Mouse (Mus musculus): Measurements from ENCODE around the gene Spem1. TPM values are rescaled to one million over a fixed set of nuclear protein-coding genes. Genes with fewer than 3 reads are reported as not detected.
A peak's percentile ranks its signal among the peaks of the same experiment; 100 is the strongest.

Spem1 gene
- total and polyA plus RNA-seq, 3 experiments: not detected

GRCm38 (mm10) chr11:69846198-69846680 is 24.3 kb upstream of the Spem1 start, which contains the start of gene Plscr3:
Gene Plscr3, plus strand, starts transcription at chr11:69846376.
- in situ Hi-C loops (cut with MboI; ENCODE audit: low pct_ligation_motif_present, low pct_unique_long_range_greater_than_20kb, low sequenced_read_pairs) (no loop called here), dilution Hi-C loops (cut with MboI; ENCODE audit: extremely low pct_ligation_motif_present, extremely low pct_unique_long_range_greater_than_20kb, low sequenced_read_pairs) (no loop called here)
- Histone ChIP-seq H3K27me3 (replicated peaks) (no peaks in the 10 kb centered on the region), H3K9ac (ENCODE audit: insufficient read depth, low read depth) (peak within 1 kb of the TSS; percentile 72), H3K4me2 (ENCODE audit: insufficient read depth, low read depth, poor library complexity, severe bottlenecking) (peak within 1 kb of the TSS; percentile 88), H3K4me1 (ENCODE audit: control insufficient read depth in 1 of 2, insufficient read depth in 2 of 2) (peaks cover 5 to 28% of the 10 kb centered on the region in 2 experiments), H3K79me2 (replicated peaks; ENCODE audit: control insufficient read depth, extremely low read depth, insufficient read depth, poor library complexity, severe bottlenecking) (no peaks in the 10 kb centered on the region), H3K4me3 (replicated peaks in 1 of 3; ENCODE audit: low read depth in 2 of 3, low read length in 2 of 3, poor library complexity in 1 of 3) (peak within 1 kb of the TSS; percentile 61 to 72 (median 65)), H3K36me3 (replicated peaks in 1 of 2; ENCODE audit: control insufficient read depth in 1 of 2, insufficient read depth in 1 of 2, low read length in 1 of 2) (peaks cover 0 to 35% of the 10 kb centered on the region in 2 experiments), H3K9me3 (replicated peaks; ENCODE audit: low read length) (no peaks in the 10 kb centered on the region), H3K27ac (ENCODE audit: insufficient read depth, low read depth) (peak within 1 kb of the TSS; percentile 59)
- peak; percentile 93 for DNase-seq (ENCODE audit: extremely low read depth)
- TF ChIP-seq E2F4 (IDR thresholded peaks at IDR 0.05; ENCODE audit: insufficient replicate concordance, low read depth, low read length) (no peak), GABPA (IDR thresholded peaks at IDR 0.05; ENCODE audit: insufficient replicate concordance, low read depth, low read length) (no peak), BHLHE40 (IDR thresholded peaks at IDR 0.05; ENCODE audit: low read depth, low read length) (no peak; the same call in 1 of the 2 replicates), POLR2A (IDR thresholded peaks at IDR 0.05; ENCODE audit: low read depth, low read length) (peak; percentile 96), NELFE (IDR thresholded peaks at IDR 0.05; ENCODE audit: low read depth, low read length) (peak; percentile 96), HCFC1 (IDR thresholded peaks at IDR 0.05; ENCODE audit: low read depth, low read length) (peak; percentile 67), TCF12 (IDR thresholded peaks at IDR 0.05; ENCODE audit: low read depth, low read length) (peak; percentile 70; the same call in 1 of the 2 replicates), KAT2A (IDR thresholded peaks at IDR 0.05; ENCODE audit: insufficient replicate concordance, low read length) (0 out of 2 replicates have a peak, but pooled peaks have one; percentile 23), ZC3H11A (IDR thresholded peaks at IDR 0.05; ENCODE audit: low read depth, low read length) (no peak), PAX5 (IDR thresholded peaks at IDR 0.05; ENCODE audit: low read length) (no peak), MAX (IDR thresholded peaks at IDR 0.05; ENCODE audit: low read length) (peak; percentile 55; the same call in 1 of the 2 replicates), EP300 (IDR thresholded peaks at IDR 0.05; ENCODE audit: low read length) (no peak), ZMIZ1 (IDR thresholded peaks at IDR 0.05; ENCODE audit: low read depth, low read length) (peak; percentile 82), POLR2AphosphoS2 (IDR thresholded peaks at IDR 0.05; ENCODE audit: low read depth, low read length) (no peak), ETS1 (conservative IDR thresholded peaks at IDR 0.05; ENCODE audit: low read depth, low read length) (no peak), RCOR1 (conservative IDR thresholded peaks at IDR 0.05; ENCODE audit: low read depth, low read length) (no peak), JUND (conservative IDR thresholded peaks at IDR 0.05; ENCODE audit: low read depth, low read length) (no peak), SMC3 (IDR thresholded peaks at IDR 0.05; ENCODE audit: low read depth, low read length) (no peak), CHD2 (IDR thresholded peaks at IDR 0.05; ENCODE audit: low read length) (no peak), SIN3A (IDR thresholded peaks at IDR 0.05; ENCODE audit: low read length) (peak; percentile 69; the same call in 1 of the 2 replicates), MYC (IDR thresholded peaks at IDR 0.05; ENCODE audit: low read depth, low read length) (peak; percentile 76; the same call in 1 of the 2 replicates), IRF4 (IDR thresholded peaks at IDR 0.05; ENCODE audit: low read depth, low read length) (peak; percentile 52; the same call in 1 of the 2 replicates), ELF1 (IDR thresholded peaks at IDR 0.05; ENCODE audit: low read depth, low read length) (peak; percentile 68), MAZ (IDR thresholded peaks at IDR 0.05; ENCODE audit: low read depth, low read length) (peak; percentile 94), TBP (conservative IDR thresholded peaks at IDR 0.05; ENCODE audit: low read depth, low read length) (peak; percentile 70), MEF2A (IDR thresholded peaks at IDR 0.05; ENCODE audit: borderline replicate concordance, low read depth, low read length) (peak; percentile 43; the same call in 1 of the 2 replicates), MXI1 (IDR thresholded peaks at IDR 0.05; ENCODE audit: low read depth, low read length) (peak; percentile 85), NRF1 (IDR thresholded peaks at IDR 0.05; ENCODE audit: low read depth, low read length) (peak; percentile 84)
